Mouse (Mus musculus): ENCODE data around the gene Olfr1499.

DNA sequence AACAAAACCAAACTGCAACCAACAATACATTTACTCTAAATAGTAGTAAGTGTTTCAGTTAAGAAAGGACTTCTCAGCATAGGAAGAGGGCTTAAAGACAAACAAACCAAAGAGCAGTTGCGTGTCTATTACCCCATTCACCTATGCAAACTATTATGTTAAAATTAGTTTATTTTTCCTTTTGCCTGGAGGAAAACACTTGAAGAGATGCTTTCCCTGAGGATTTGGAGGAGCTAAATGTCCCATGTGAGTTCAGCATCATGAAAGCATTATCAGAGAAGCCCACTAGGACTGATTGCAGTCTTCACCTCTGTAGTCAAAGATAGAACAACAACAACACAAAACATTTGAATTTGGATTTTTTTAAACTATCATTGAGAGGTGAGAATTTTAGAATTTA lies 41.7 kb downstream of the Olfr1499 start, which contains the start of gene Olfr1496:
- TF ChIP-seq CTCF (IDR thresholded peaks at IDR 0.05; ENCODE audit: low read depth, low read length), result no peak
- no peak for TF ChIP-seq POLR2A (IDR thresholded peaks at IDR 0.05; ENCODE audit: insufficient read depth, low read length)
- no peak for TF ChIP-seq EP300 (IDR thresholded peaks at IDR 0.05; ENCODE audit: insufficient read depth, low read depth, low read length)
